Mouse (Mus musculus) hindbrain, postnatal 0 days (tissue): ENCODE results near the gene Soga1. TPM values are rescaled to one million over a fixed set of nuclear protein-coding genes. Genes with fewer than 3 reads are reported as not detected.
A peak's percentile ranks its signal among the peaks of the same experiment; 100 is the strongest.

ENCODE experiments used
- ATAC-seq: fragments of 200-750 bp; cut with Nextera tagmentation; 2 replicates; pipeline ENCODE4 v1.8.0; 2017; ENCODE audit warnings: mild to moderate bottlenecking, moderate TSS enrichment, moderate library complexity
- DNase-seq: peaks from one replicate; pipeline ENCODE4 v3.0.0-alpha.2; 2015; ENCODE audit warnings: low spot score
- H3K27ac ChIP-seq: fragments of 300-500 bp; sonication (generic); 2 replicates; pipeline ENCODE4 v1.5.1; 2014; ENCODE audit warnings: mild to moderate bottlenecking
- H3K27me3 ChIP-seq: fragments of 300-500 bp; sonication (generic); 2 replicates; pipeline ENCODE4 v1.6.1; 2014; ENCODE audit warnings: low read length, mixed read lengths; ENCODE audit not compliant: insufficient read depth
- H3K36me3 ChIP-seq: fragments of 300-500 bp; sonication (generic); 2 replicates; pipeline ENCODE4 v1.6.1; 2014; ENCODE audit warnings: low read length, mixed read lengths; ENCODE audit not compliant: insufficient read depth
- H3K4me1 ChIP-seq: fragments of 300-500 bp; sonication (generic); 2 replicates; pipeline ENCODE4 v1.6.1; 2014; ENCODE audit warnings: antibody characterized with exemption, low read length, mixed read lengths; ENCODE audit not compliant: insufficient read depth
- H3K4me2 ChIP-seq: fragments of 300-500 bp; sonication (generic); 2 replicates; pipeline ENCODE4 v1.6.1; 2014; ENCODE audit warnings: low read depth, mild to moderate bottlenecking, low read length, moderate library complexity, mixed read lengths
- H3K4me3 ChIP-seq: fragments of 300-500 bp; sonication (generic); 2 replicates; pipeline ENCODE4 v1.5.1; 2014; ENCODE audit warnings: low read length
- H3K9ac ChIP-seq: fragments of 300-500 bp; sonication (generic); replicated peaks from 2 replicates; pipeline ENCODE4 v1.6.1; 2014; ENCODE audit warnings: mild to moderate bottlenecking, low read length, moderate library complexity, mixed read lengths
- H3K9me3 ChIP-seq: fragments of 300-500 bp; sonication (generic); 2 replicates; pipeline ENCODE4 v1.6.1; 2016; ENCODE audit warnings: low read length, mixed read lengths
- CTCF ChIP-seq: IDR thresholded peaks from 2 replicates; pipeline ENCODE4 v1.5.1; 2016; ENCODE audit warnings: antibody characterized with exemption, control low read depth, low read depth
- WGBS: fragments of 180-500 bp; shearing (Covaris S2); extraction: QIAGEN DNeasy Blood & Tissue Kit; methylation state at CpG from one replicate; pipeline ENCODE4 v1.1.7; 2014; 5-methylcytosine and 5-hydroxymethylcytosine counted together
- polyA plus RNA-seq: library from polyadenylated mRNA; unstranded; fragments of >200 nt; fragmentation: Nextera tagmentation; extraction: Ambion mirVana; gene quantifications from 2 replicates; pipeline ENCODE4 v1.2.1, GENCODE M21; 2015
- total RNA-seq: library from RNA; depleted of rRNA; stranded (reverse); fragments of >200 nt; gene quantifications from 2 replicates; pipeline ENCODE4 v1.2.3, GENCODE M21; 2014

Soga1 gene
- total and polyA plus RNA-seq, 2 experiments from 2014 or later, result 3.5 to 120 TPM

DNA sequence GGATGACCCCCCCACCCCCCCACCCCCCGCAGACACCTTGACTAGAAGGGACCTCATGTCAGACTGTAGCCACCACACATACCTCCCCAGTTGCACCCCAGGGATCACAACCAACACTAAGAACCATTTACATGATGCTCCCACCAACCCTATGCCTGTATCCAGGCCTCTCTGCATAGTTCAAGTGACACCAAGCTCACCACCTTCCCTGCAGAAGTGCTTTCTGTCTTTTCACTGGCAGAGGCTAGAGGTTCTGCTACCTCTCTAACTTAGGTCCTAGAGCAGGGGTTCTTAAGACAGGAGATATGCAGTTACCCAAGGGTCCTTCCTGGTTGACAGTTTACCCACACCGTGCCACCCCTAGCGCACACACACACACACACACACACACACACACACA is 3.8 kb downstream of the Soga1 start:
- Histone ChIP-seq H3K4me1 (peaks cover 64% of the 10 kb centered on the region), H3K27me3 (no peaks in the 10 kb centered on the region), H3K4me2 (peak overlapping the region; percentile 87), H3K9ac (peak overlapping the region; percentile 34; the same call in 1 of the 2 replicates), H3K4me3 (peak overlapping the region; percentile 77), H3K9me3 (no peaks in the 10 kb centered on the region), H3K36me3 (no peaks in the 10 kb centered on the region), H3K27ac (no peak overlapping the region)
- 70% methylated on average over 3 of the region's 3 CpGs for WGBS
- no peak for ATAC-seq
- no peak for TF ChIP-seq CTCF
- no peak for DNase-seq

- H3K4me1 ChIP-seq, result peaks cover 68% of the 10 kb centered on the region
- peak overlapping the region; percentile 87 for H3K4me2 ChIP-seq
- H3K27ac ChIP-seq, result peak overlapping the region; percentile 34; the same call in 1 of the 2 replicates
- DNase-seq, result no peak
- no peaks in the 10 kb centered on the region for H3K36me3 ChIP-seq
- H3K9me3 ChIP-seq, result no peaks in the 10 kb centered on the region
- no peaks in the 10 kb centered on the region for H3K27me3 ChIP-seq
- H3K9ac ChIP-seq, result 0 out of 2 replicates have a peak overlapping the region, but pooled peaks have one; percentile 29
- 46% methylated on average over 5 of the region's 5 CpGs for WGBS
- no peak for TF ChIP-seq CTCF
- peak overlapping the region; percentile 77; the same call in 1 of the 2 replicates for H3K4me3 ChIP-seq
- no peak for ATAC-seq
Observed at GRCm38 (mm10) chr2:157074772-157075171, 4.3 kb downstream of the Soga1 start.

- peak overlapping the region; percentile 87 for H3K4me2 ChIP-seq
- H3K9ac ChIP-seq, result 0 out of 2 replicates have a peak overlapping the region, but pooled peaks have one; percentile 29
- peak overlapping the region; percentile 34; the same call in 1 of the 2 replicates for H3K27ac ChIP-seq
- H3K27me3 ChIP-seq, result no peaks in the 10 kb centered on the region
- DNase-seq, result peak; percentile 71
- WGBS, result 36% methylated on average over 9 of the region's 9 CpGs
- peak overlapping the region; percentile 77; the same call in 1 of the 2 replicates for H3K4me3 ChIP-seq
- H3K4me1 ChIP-seq, result peaks cover 73% of the 10 kb centered on the region
- no peaks in the 10 kb centered on the region for H3K36me3 ChIP-seq
- H3K9me3 ChIP-seq, result no peaks in the 10 kb centered on the region
- TF ChIP-seq CTCF, result no peak
- ATAC-seq, result no peak
Observed at GRCm38 (mm10) chr2:157074186-157074724, 4.8 kb downstream of the Soga1 start.

DNA sequence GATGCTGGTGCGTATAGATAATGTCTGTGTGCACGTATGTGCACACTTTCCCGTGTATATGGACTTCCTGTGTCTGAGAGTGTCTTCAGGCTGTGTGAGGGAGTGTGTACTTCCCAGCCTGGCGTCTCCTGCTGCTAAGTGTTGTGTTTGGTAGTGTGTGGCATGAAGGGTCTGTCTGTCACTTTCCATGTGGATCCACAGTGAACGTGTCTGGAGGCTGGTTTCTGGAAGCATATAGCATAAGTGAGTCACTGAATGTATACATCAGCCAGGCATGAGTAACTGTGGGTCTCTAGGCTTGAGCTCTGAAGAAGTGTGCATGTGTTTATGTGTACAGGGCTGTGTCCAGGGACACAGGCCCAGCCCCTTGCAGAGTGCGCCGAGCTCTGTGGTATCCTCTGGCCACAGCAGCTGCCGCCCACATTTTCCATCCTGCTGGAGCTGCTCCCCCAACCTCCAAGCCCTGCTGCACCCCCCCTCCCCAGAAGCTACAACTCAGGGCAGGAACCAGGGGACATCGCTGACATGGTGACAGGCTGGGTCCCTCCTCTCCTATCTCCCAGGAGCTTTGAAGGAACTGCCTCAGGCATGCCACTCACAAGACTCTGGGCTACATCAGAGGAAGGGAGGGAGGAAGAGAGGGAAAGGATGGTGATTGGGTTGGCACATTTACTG is 5.5 kb downstream of the Soga1 start:
- ATAC-seq, result no peak
- H3K4me1 ChIP-seq, result peaks cover 80% of the 10 kb centered on the region
- no peak overlapping the region for H3K9ac ChIP-seq
- 0 out of 2 replicates have a peak overlapping the region, but pooled peaks have one; percentile 87 for H3K4me2 ChIP-seq
- no peaks in the 10 kb centered on the region for H3K36me3 ChIP-seq
- 55% methylated on average over 9 of the region's 9 CpGs for WGBS
- peak overlapping the region; percentile 16; the same call in 1 of the 2 replicates for H3K27ac ChIP-seq
- DNase-seq, result no peak
- H3K27me3 ChIP-seq, result no peaks in the 10 kb centered on the region
- no peak for TF ChIP-seq CTCF
- no peaks in the 10 kb centered on the region for H3K9me3 ChIP-seq
- H3K4me3 ChIP-seq, result no peak overlapping the region

DNA sequence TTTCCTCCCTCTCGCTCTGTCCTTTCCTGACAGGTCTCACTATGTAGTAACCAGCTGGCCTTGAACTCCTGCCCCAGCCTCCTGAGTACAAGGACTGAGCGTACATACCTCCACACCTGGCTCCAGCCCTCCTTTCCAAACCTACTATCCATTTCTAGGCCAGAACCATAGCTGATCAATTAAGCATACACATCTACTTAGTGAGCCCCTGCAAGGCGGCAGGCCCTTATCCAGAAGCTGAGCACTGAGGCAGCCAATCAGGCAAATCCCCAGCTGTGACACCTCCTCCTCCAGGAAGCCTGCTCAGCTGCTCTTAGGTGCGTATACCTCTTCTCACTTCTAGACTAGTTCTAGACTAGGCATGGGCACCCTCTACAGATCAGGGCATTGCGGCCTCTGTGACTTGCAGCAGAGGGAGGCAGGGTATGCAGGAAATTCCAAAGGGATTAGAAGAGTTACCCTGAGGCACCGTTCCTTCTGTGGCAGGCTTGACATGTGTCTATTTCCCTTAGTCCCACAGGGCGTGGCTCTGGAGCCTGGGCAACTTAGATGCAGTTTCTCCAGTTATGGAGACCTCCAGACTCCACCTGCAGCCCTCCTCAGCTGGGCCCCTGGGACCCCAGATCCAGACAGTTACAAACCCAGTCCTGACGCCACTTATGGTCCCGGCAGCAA is 6.6 kb downstream of the Soga1 start:
- no peak for ATAC-seq
- no peak overlapping the region for H3K4me2 ChIP-seq
- no peaks in the 10 kb centered on the region for H3K27me3 ChIP-seq
- no peaks in the 10 kb centered on the region for H3K9me3 ChIP-seq
- WGBS, result 64% methylated on average over 9 of the region's 9 CpGs
- no peak overlapping the region; the same call in 1 of the 2 replicates for H3K27ac ChIP-seq
- no peak overlapping the region for H3K4me3 ChIP-seq
- peaks cover 84% of the 10 kb centered on the region for H3K4me1 ChIP-seq
- H3K9ac ChIP-seq, result no peak overlapping the region
- DNase-seq, result no peak
- H3K36me3 ChIP-seq, result no peaks in the 10 kb centered on the region
- TF ChIP-seq CTCF, result no peak

- WGBS, result 27% methylated on average over 2 of the region's 2 CpGs
- peaks cover 80% of the 10 kb centered on the region for H3K4me1 ChIP-seq
- no peaks in the 10 kb centered on the region for H3K9me3 ChIP-seq
- DNase-seq (peak; percentile 63), ATAC-seq (no peak)
- peak overlapping the region; percentile 85; the same call in 1 of the 2 replicates for H3K27ac ChIP-seq
- no peak for TF ChIP-seq CTCF
- no peaks in the 10 kb centered on the region for H3K36me3 ChIP-seq
- no peak overlapping the region for H3K4me3 ChIP-seq
- H3K9ac ChIP-seq, result 0 out of 2 replicates have a peak overlapping the region, but pooled peaks have one; percentile 9
- H3K4me2 ChIP-seq, result 0 out of 2 replicates have a peak overlapping the region, but pooled peaks have one; percentile 0
- no peaks in the 10 kb centered on the region for H3K27me3 ChIP-seq
Observed at GRCm38 (mm10) chr2:157071556-157071955, 7.5 kb downstream of the Soga1 start.
